Mouse (Mus musculus): ENCODE measurements around the gene Idh3a.
A peak's percentile ranks its signal among the peaks of the same experiment; 100 is the strongest.

DNA sequence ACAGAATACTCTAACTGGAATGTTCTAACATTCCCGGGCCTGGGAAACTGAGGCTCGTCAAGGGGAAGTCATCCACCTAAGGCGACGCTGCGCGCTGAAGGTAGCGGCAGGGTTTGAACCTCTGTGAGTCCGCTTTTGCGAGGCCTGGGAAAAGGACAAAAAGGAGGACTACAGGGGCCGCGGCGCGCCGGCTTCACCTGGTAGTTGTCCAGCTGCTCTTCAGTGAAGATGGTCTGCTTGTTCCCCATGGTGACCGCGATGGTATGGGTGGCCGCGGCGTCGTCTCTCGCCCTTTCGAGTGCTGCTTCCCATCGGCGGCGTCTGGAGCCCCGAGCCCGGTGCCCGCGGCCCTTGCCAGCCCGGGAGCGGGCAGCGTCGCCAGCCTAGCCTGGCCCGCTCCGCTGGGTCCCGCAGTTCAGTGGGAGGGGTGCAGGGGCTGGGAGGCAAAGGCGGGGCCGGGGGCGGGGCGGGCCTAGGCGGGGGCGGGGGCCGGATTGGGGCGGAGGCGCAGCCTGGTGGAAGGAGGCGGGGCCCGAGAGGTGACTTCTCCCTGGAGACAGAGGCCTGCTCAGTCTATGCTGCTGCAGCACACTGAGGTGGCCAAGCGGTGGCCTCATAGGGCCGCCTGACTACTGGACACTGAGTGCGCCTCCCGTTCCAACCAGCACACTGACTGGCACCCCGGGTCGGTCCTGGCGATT is 26.2 kb upstream of the Idh3a start, which contains the start of gene Cib2:
- no peak for TF ChIP-seq EP300 (IDR thresholded peaks at IDR 0.05; ENCODE audit: low read depth)
- peak; percentile 54 for TF ChIP-seq CTCF (IDR thresholded peaks at IDR 0.05; ENCODE audit: low read depth)
